Mouse (Mus musculus) stomach, embryonic 15.5 days (tissue): ENCODE measurements around the gene Tsc22d3. TPM values are rescaled to one million over a fixed set of nuclear protein-coding genes. Genes with fewer than 3 reads are reported as not detected.

Experiments
- ATAC-seq: fragments of 200-750 bp; cut with Nextera tagmentation; 2 replicates; pipeline ENCODE4 v1.8.0; 2017; ENCODE audit warnings: low read depth, moderate number of reproducible peaks, moderate TSS enrichment; ENCODE audit not compliant: insufficient read depth, low FRiP score
- H3K27ac ChIP-seq: fragments of 300-500 bp; sonication (generic); 2 replicates; pipeline ENCODE4 v1.5.1; 2015; ENCODE audit warnings: mild to moderate bottlenecking, inconsistent platforms
- H3K27me3 ChIP-seq: fragments of 300-500 bp; sonication (generic); replicated peaks from 2 replicates; pipeline ENCODE4 v1.6.1; 2015; ENCODE audit warnings: inconsistent platforms
- H3K36me3 ChIP-seq: fragments of 300-500 bp; sonication (generic); 2 replicates; pipeline ENCODE4 v1.6.1; 2015; ENCODE audit warnings: inconsistent platforms
- H3K4me1 ChIP-seq: fragments of 300-500 bp; sonication (generic); 2 replicates; pipeline ENCODE4 v1.6.1; 2015; ENCODE audit warnings: inconsistent platforms
- H3K4me2 ChIP-seq: fragments of 300-500 bp; sonication (generic); 2 replicates; pipeline ENCODE4 v1.6.1; 2015; ENCODE audit warnings: mild to moderate bottlenecking, inconsistent platforms
- H3K4me3 ChIP-seq: fragments of 300-500 bp; sonication (generic); replicated peaks from 2 replicates; pipeline ENCODE4 v1.5.1; 2015; ENCODE audit warnings: inconsistent platforms
- H3K9ac ChIP-seq: fragments of 300-500 bp; sonication (generic); 2 replicates; pipeline ENCODE4 v1.6.1; 2015; ENCODE audit warnings: inconsistent platforms
- H3K9me3 ChIP-seq: fragments of 300-500 bp; sonication (generic); 2 replicates; pipeline ENCODE4 v1.6.1; 2016; ENCODE audit warnings: inconsistent platforms
- WGBS: fragments of 180-500 bp; shearing (Covaris S2); methylation state at CpG from one replicate; pipeline ENCODE4 v1.1.7; 2015; 5-methylcytosine and 5-hydroxymethylcytosine counted together
- polyA plus RNA-seq: library from polyadenylated mRNA; unstranded; fragments of >200 nt; fragmentation: Nextera tagmentation; extraction: Ambion mirVana; gene quantifications from 2 replicates; pipeline ENCODE4 v1.2.1, GENCODE M21; 2015

The Tsc22d3 gene
- polyA plus RNA-seq = 77.6 and 79.0 TPM in 2 replicates

DNA sequence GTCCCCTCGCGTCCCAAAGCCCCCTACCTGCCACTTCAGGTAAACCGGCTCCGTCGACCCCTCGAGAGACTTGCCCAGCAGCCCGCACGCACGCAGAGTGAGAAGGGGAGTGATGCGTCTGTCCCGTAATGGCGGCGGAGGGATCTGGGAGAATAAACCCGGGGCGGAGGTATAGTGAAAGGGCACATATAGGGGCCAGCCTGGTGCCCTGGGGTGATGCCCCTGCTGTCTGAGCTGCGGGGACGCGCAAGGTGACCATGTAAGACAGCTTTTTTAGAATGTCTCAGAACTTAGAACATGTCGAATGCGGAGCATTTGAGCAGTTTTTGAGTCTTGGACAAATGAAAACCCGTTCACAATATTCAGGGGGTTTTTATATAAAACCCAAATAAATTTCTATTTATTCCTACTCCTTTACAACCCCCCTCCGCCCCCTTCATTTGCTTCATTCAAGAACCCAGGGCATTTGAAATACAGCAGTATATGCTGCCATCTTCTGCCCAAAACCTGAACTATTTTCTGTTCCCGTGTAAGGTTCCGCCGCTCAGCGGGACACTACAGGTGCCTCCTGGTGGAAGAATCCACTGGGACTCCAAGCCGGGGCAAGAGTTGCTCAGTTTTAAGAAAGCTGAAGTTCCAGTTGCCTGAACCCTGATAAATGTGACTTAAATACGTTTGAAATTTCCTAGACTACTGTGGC lies at the start of gene Tsc22d3:
Tsc22d3 (minus strand) TSS at position 250 of the 700 bp plus-strand sequence.
- Histone ChIP-seq H3K9ac (no peak within 1 kb of the TSS), H3K4me1 (peaks cover 3% of the 10 kb centered on the region; the same call in 1 of the 2 replicates), H3K36me3 (no peaks in the 10 kb centered on the region), H3K27ac (no peak within 1 kb of the TSS), H3K4me2 (peak within 1 kb of the TSS; percentile 80), H3K9me3 (no peaks in the 10 kb centered on the region), H3K4me3 (peak within 1 kb of the TSS; percentile 51), H3K27me3 (peaks cover 4% of the 10 kb centered on the region; the same call in 1 of the 2 replicates)
- WGBS = 27% methylated on average over 28 of the region's 28 CpGs
- ATAC-seq = no peak

DNA sequence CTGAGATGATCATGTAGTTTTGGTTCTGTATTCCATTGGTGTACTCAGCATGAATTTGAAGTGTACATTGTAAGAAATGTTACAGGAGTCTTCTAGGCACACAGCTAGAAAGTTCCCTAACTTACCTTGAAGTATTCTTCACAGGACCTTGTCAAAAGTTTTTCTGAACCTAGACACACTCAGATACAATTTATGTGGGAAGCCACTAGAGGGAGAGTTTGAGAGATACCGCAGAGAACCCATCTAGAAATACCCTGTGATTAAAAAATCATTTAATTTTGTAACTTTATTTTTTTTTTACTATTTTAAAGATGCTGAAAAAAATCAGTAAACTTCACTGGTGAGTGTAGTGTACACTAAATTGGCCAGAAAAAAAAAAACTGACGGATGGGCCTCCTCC lies 39.1 kb upstream of the Tsc22d3 start:
- no peaks in the 10 kb centered on the region for H3K4me1 ChIP-seq
- H3K9me3 ChIP-seq = no peaks in the 10 kb centered on the region
- no peak overlapping the region for H3K27ac ChIP-seq
- 52% methylated on average over 2 of the region's 2 CpGs for WGBS
- H3K4me2 ChIP-seq = no peak overlapping the region
- H3K4me3 ChIP-seq = no peak overlapping the region
- no peaks in the 10 kb centered on the region for H3K27me3 ChIP-seq
- no peak for ATAC-seq
- no peaks in the 10 kb centered on the region for H3K36me3 ChIP-seq
- H3K9ac ChIP-seq = no peak overlapping the region

DNA sequence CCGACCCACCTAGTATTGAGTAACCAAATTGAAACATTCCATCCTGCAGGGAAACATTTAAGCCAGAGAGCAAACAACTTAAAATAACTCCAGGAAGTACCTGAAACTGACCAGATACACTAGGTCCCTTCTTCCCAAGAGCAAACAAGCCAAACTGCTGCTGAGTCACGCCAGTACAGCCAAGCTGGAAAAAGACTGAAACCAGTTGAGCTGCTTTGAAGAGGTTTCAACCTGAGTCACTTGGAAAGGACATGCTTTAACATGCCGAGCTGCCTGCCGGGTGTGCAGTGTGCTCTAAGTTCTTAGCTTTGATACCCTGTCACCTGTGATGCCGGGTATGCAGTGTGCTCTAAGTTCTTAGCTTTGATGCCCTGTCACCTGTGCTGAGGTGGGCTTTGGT lies 37.6 kb upstream of the Tsc22d3 start:
- WGBS = 69% methylated on average over 5 of the region's 5 CpGs
- no peaks in the 10 kb centered on the region for H3K36me3 ChIP-seq
- no peak overlapping the region for H3K4me3 ChIP-seq
- H3K27me3 ChIP-seq = no peaks in the 10 kb centered on the region
- no peak overlapping the region for H3K4me2 ChIP-seq
- no peak overlapping the region for H3K9ac ChIP-seq
- no peak for ATAC-seq
- H3K4me1 ChIP-seq = no peaks in the 10 kb centered on the region
- H3K27ac ChIP-seq = no peak overlapping the region
- H3K9me3 ChIP-seq = no peaks in the 10 kb centered on the region

DNA sequence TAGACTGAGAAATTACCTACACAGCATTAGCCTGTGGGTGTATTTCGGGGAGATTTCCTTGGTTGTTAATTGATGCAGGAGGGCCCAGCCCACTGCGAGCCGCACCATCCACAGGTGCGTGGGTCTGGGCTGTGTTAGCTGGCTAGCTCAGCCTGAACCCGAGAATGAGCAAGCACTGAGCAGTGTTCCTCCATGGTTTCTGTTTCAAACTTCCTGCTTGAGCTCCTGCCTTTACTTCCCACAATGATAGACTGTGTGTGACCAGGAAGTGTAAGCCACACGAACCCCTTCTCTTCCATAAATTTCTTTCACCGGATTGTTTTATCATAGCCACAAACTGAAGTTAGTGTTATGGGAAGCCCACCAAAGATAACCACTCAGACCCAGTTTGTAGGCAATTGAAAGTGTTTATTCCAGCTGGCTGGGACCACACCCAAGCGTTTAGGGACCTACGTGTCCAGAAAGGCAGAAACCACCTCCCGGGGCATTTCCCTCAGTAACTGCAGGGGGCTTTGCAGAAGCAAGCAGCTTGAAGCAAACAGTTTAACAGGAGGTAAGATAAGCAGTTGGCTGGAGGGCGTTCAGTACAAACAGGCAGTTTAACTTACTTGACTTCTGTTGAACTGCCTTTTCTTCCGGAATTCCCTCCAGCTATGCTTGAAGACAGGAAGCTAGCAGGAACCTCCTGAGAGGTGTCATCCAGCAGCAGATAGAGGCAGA lies 24.6 kb upstream of the Tsc22d3 start:
- no peak overlapping the region for H3K27ac ChIP-seq
- no peaks in the 10 kb centered on the region for H3K36me3 ChIP-seq
- 53% methylated on average over 12 of the region's 12 CpGs for WGBS
- no peaks in the 10 kb centered on the region for H3K27me3 ChIP-seq
- no peaks in the 10 kb centered on the region for H3K9me3 ChIP-seq
- no peak overlapping the region for H3K4me2 ChIP-seq
- ATAC-seq = no peak
- no peak overlapping the region for H3K9ac ChIP-seq
- H3K4me1 ChIP-seq = no peaks in the 10 kb centered on the region
- no peak overlapping the region for H3K4me3 ChIP-seq

DNA sequence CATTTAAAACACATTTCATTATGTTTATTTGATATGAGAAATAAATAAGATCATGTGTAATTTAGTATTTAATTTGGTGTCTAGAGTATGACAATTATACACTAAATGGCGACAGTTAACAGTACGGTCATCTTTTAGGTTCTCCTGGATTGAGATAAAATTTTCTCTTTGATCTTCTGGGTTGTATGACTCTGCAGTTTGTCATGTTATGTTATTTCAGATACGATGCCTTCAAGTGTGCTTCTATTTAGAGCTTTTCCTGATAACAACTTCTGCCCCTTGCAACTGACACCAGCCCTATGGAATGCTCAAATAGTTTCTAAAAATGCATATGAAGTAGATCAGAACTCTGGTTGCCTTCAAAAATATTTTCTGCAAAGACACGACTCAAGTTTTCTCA lies 9.5 kb upstream of the Tsc22d3 start:
- no peak overlapping the region for H3K4me3 ChIP-seq
- WGBS = 70% methylated on average over 4 of the region's 4 CpGs
- no peaks in the 10 kb centered on the region for H3K36me3 ChIP-seq
- no peak for ATAC-seq
- no peaks in the 10 kb centered on the region for H3K27me3 ChIP-seq
- H3K27ac ChIP-seq = no peak overlapping the region
- no peaks in the 10 kb centered on the region for H3K9me3 ChIP-seq
- H3K4me2 ChIP-seq = no peak overlapping the region
- H3K4me1 ChIP-seq = no peaks in the 10 kb centered on the region
- H3K9ac ChIP-seq = no peak overlapping the region

DNA sequence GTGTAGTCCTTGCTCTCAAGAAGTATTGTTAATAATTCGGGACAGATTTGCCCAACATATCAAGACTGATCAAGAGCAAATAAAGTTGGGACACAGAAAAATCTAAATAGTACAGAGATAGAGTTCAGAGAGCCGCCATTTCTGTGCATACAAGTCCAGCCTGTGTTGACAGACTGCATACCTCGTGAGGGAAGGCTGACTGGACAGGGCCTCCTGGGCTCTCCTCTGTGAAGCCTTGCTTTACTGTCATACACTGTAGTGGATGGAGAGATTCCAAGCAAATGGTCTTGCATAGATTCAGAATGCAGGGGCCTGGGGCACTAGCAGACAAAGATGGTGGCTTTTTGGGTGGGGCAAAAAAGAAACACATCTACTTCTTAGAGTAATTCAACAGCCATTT lies 1.4 kb upstream of the Tsc22d3 start:
- Histone ChIP-seq H3K27ac (no peak overlapping the region), H3K9me3 (no peaks in the 10 kb centered on the region), H3K36me3 (no peaks in the 10 kb centered on the region), H3K27me3 (peaks cover 4% of the 10 kb centered on the region; the same call in 1 of the 2 replicates), H3K4me2 (no peak overlapping the region), H3K4me3 (no peak overlapping the region), H3K9ac (no peak overlapping the region), H3K4me1 (peaks cover 3% of the 10 kb centered on the region; the same call in 1 of the 2 replicates)
- WGBS = 50% methylated on average over 3 of the region's 3 CpGs
- no peak for ATAC-seq

DNA sequence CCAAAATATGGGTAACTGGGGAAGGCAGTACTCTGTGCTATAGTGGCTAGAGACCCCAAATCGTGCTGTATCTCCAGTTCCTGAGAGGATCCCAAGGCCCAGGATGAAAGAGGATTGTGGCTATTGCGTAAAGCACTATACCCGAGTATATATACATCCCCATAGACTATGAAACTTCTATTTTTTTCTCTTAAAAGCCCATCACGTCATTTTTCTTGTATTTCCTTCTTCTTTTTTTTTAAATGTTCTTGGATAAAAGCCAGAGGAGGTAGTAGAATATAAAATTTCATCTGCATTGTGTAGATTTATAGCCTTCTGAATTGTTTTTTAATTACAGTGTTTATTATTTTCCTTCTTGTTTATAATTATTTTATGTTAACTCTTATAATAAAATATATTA lies 852 bp upstream of the Tsc22d3 start:
- H3K9me3 ChIP-seq = no peaks in the 10 kb centered on the region
- no peak overlapping the region for H3K4me2 ChIP-seq
- WGBS = 50% methylated on average over 4 of the region's 4 CpGs
- H3K4me1 ChIP-seq = peaks cover 3% of the 10 kb centered on the region; the same call in 1 of the 2 replicates
- H3K4me3 ChIP-seq = no peak overlapping the region
- H3K36me3 ChIP-seq = no peaks in the 10 kb centered on the region
- no peak for ATAC-seq
- H3K9ac ChIP-seq = no peak overlapping the region
- H3K27ac ChIP-seq = no peak overlapping the region
- H3K27me3 ChIP-seq = peaks cover 4% of the 10 kb centered on the region; the same call in 1 of the 2 replicates

DNA sequence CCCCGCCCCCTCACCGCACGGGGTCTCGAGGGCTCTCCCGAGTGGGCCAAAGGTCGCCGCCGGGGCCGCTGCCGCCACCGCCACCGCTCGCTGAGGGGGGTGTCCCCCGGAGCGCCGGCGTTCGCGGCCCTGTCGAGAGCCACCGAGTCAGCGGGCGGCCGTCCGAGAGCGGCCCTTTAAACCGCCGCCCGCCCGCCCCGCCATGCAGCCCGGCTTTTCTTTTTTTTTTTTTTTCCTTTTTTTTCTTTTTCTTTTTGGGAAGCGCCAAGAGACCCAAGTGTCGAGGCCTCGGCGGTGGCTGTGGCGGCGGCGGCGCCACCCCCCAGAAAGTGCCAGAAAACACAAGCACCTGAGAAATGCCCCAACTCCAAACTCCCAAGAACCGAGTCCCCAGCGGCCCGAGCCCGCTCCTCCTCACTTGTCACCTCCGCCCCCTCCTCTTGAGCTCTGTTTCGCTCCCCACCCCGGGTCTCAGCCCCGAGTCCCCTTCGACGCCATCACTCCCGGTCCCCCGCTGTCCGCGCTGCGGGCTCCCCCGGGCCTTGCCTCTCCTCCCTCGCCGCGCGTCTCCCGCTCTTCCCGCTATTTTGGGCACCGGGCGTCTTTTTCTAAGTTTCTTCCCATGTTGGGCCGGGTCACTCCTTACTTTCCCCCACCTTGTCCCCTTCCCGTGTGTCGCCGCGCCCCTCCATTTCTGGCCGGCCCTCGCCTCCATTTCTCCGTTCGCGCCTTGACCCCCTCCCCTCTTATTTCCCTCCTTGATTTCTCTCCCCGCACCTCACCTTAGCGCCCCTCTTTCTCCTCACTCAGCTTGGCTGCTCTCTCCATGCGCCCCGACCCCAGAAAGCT lies 674 bp downstream of the Tsc22d3 start:
- H3K9ac ChIP-seq = no peak overlapping the region
- H3K27ac ChIP-seq = no peak overlapping the region

DNA sequence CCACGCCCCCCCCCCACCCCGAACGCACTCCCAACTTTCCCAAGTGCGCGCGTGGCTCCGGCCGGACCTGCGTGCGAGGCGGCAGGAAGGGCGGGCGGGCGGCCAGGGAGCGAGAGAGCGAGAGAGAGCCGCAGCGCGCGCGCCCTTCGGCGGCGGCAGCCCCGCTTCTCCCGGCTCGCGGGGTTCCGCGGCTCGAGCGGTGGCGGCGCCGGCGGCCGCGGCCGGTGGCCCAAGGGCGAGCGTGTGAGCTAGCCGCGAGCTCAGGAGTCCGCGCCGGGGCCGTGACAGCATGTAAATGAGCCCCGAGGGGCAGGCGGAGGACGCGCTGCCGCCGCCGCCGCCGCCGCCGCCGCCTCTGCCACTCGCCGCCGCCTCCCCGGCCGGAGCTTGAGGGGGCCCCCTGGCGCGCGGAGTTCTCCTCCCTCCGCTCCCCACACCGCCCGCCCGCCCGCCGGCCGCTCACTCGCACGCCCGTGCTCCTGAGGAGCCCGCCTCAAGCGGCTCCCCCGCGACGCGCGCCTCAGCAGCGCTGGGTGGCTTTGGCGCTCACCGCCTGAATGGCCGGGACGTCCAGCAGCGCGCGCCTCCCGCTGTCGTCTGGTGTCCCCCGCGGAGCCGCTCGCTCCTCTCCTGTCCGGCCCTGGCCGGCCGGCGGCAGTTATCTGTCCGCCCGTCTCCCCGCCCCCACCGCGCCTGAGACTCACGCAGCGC lies 1.5 kb downstream of the Tsc22d3 start:
- peaks cover 4% of the 10 kb centered on the region; the same call in 1 of the 2 replicates for H3K27me3 ChIP-seq
- 0 out of 2 replicates have a peak overlapping the region, but pooled peaks have one; percentile 6 for H3K9ac ChIP-seq
- H3K4me3 ChIP-seq = peak overlapping the region; percentile 51
- no peak overlapping the region; the same call in 1 of the 2 replicates for H3K27ac ChIP-seq
- H3K36me3 ChIP-seq = no peaks in the 10 kb centered on the region
- no peaks in the 10 kb centered on the region for H3K9me3 ChIP-seq
- ATAC-seq = peak; percentile 81
- WGBS = 15% methylated on average over 40 of the region's 109 CpGs
- H3K4me2 ChIP-seq = peak overlapping the region; percentile 80
- peaks cover 3% of the 10 kb centered on the region; the same call in 1 of the 2 replicates for H3K4me1 ChIP-seq

More for the DNA sequence above, 674 bp downstream of the Tsc22d3 start:
- no peak for ATAC-seq
- H3K4me3 ChIP-seq = peak overlapping the region; percentile 51
- H3K36me3 ChIP-seq = no peaks in the 10 kb centered on the region
- H3K4me2 ChIP-seq = peak overlapping the region; percentile 80
- H3K4me1 ChIP-seq = peaks cover 3% of the 10 kb centered on the region; the same call in 1 of the 2 replicates
- 25% methylated on average over 74 of the region's 78 CpGs for WGBS
- peaks cover 4% of the 10 kb centered on the region; the same call in 1 of the 2 replicates for H3K27me3 ChIP-seq
- no peaks in the 10 kb centered on the region for H3K9me3 ChIP-seq

DNA sequence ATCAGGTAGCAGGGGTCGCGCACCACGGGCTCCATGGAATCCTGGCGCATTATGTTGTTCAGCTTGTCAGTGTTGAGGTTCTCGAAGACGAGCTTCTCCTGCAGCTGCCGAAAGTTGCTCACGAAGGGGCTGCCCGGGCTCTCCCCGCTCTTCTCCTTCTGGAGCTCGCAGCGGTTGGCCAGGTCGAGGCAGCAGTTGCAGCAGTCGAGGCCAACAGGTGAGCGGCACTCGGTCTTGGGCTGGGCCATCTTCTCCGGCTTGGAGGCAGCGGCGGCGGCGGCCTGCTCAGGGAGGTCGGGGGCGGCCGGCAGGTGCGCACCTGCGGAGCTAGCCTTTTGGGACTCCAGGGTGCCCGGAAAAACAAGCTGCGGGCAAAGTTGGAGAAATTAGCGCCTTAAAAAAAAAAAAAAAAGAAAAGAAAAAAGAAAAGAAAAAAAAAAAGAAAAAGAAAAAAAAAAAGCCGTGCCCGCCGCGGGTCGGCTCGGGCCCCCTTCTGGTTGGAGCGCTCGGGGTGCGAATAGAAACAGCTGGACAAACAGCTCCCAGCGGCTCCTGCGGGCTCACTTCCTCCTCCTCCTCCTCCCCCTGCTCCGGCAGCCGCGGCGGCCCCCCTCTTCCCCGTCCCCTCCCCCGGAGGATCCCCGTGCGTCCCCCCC lies 2.1 kb downstream of the Tsc22d3 start:
- no peaks in the 10 kb centered on the region for H3K36me3 ChIP-seq
- H3K9me3 ChIP-seq = no peaks in the 10 kb centered on the region
- peaks cover 4% of the 10 kb centered on the region; the same call in 1 of the 2 replicates for H3K27me3 ChIP-seq
- peak overlapping the region; percentile 51 for H3K4me3 ChIP-seq
- 17% methylated on average over 36 of the region's 48 CpGs for WGBS
- peak; percentile 25; the same call in 1 of the 2 replicates for ATAC-seq
- peaks cover 3% of the 10 kb centered on the region; the same call in 1 of the 2 replicates for H3K4me1 ChIP-seq
- peak overlapping the region; percentile 80 for H3K4me2 ChIP-seq
- H3K9ac ChIP-seq = no peak overlapping the region
- no peak overlapping the region for H3K27ac ChIP-seq
